Mouse (Mus musculus) ES-E14 (cell line): Measurements from ENCODE around the gene Astn2.

ENCODE experiments used
- CHD2 ChIP-seq: IDR thresholded peaks from 2 replicates; pipeline ENCODE4 v1.6.1; 2014; ENCODE audit warnings: mild to moderate bottlenecking, low read depth, low read length, inconsistent platforms
- HCFC1 ChIP-seq: IDR thresholded peaks from 2 replicates; pipeline ENCODE4 v1.6.1; 2012; ENCODE audit warnings: low read length, inconsistent platforms, borderline replicate concordance; ENCODE audit not compliant: insufficient read depth
- MAFK ChIP-seq: IDR thresholded peaks from 2 replicates; pipeline ENCODE4 v1.6.1; 2014; ENCODE audit warnings: mild to moderate bottlenecking, low read depth, low read length, inconsistent platforms; ENCODE audit not compliant: insufficient read depth
- ZC3H11A ChIP-seq: IDR thresholded peaks from 2 replicates; pipeline ENCODE4 v1.6.1; 2012; ENCODE audit warnings: low read depth, mild to moderate bottlenecking, inconsistent platforms, low read length, borderline replicate concordance
- ZNF384 ChIP-seq: IDR thresholded peaks from 2 replicates; pipeline ENCODE4 v1.6.1; 2012; ENCODE audit warnings: low read depth, low read length, inconsistent platforms

- TF ChIP-seq CHD2 (no peak), HCFC1 (no peak), ZNF384 (no peak), ZC3H11A (no peak), MAFK (no peak)
These were observed 565.6 kb downstream of the Astn2 start for GRCm38 (mm10) chr4:65838781-65839180.
